Mouse (Mus musculus) WW6 (cell line): Measurements from ENCODE around the gene Scgb2b3.

Experiments
- DNase-seq: peaks from one replicate; pipeline ENCODE4 v3.0.0-alpha.2; 2013; ENCODE audit warnings: low read depth, low spot score

Scgb2b3 gene

GRCm38 (mm10) chr7:31362022-31362560 lies at the start of gene Scgb2b3:
Gene Scgb2b3 (minus strand): TSS chr7:31362072.
- DNase-seq = no peak

GRCm38 (mm10) chr7:31375292-31375691 lies 13.4 kb upstream of the Scgb2b3 start, which contains the start of gene Scgb1b3:
Gene Scgb1b3 (plus strand): TSS chr7:31375592.
- no peak for DNase-seq
